Mouse (Mus musculus) megakaryocyte, embryonic 14.5 days (primary cell): ENCODE measurements around the gene Selenoi.

Experiments
- FLI1 ChIP-seq: IDR thresholded peaks from 2 replicates; pipeline ENCODE4 v1.6.1; 2012; ENCODE audit warnings: low read length, inconsistent platforms, mixed read lengths
- GATA1 ChIP-seq: IDR thresholded peaks from 3 replicates; pipeline ENCODE4 v1.6.1; 2012; ENCODE audit warnings: mixed read lengths, low read length, inconsistent platforms, borderline replicate concordance

DNA sequence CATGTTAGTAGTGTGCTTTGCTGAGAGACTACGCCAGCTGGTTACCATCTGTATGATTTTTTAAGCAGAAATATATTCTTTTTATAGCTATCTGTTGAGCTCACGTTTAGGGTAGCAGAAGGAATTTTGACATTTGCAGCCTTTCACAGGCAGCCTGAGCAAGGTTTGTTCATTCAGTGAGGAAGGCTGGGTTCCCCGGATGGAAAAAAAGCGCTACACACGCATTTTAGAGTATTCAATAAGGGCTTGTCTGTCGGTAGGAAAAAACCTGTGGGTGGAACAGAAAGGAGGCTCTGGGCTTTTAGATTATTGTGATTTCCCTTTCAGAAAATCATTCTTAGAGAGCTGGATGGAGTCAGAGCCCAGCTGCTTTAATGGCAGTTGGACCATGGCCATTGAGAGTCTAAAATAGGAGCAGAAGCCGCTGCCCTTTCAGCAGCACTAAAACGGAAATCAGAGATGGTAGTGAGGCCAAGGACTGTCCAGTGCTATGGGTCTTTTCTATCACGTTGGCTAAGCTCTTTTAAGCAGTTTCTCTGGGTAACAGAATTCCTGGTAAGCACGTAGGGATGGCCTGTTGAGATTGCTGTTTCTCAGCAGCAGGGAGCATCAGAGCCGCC is 38.3 kb downstream of the Selenoi start:
- TF ChIP-seq GATA1: no peak
- TF ChIP-seq FLI1: no peak
